Mouse (Mus musculus) kidney, adult 11 months (tissue): ENCODE results near the gene Ncaph2.

Source experiments
- DNase-seq: peaks from one replicate; pipeline ENCODE4 v3.0.0; 2022

Ncaph2 gene

GRCm38 (mm10) chr15:89350447-89350846 is 5.1 kb upstream of the Ncaph2 start:
- no peak for DNase-seq

GRCm38 (mm10) chr15:89351302-89351701 is 4.2 kb upstream of the Ncaph2 start:
- no peak for DNase-seq

DNA sequence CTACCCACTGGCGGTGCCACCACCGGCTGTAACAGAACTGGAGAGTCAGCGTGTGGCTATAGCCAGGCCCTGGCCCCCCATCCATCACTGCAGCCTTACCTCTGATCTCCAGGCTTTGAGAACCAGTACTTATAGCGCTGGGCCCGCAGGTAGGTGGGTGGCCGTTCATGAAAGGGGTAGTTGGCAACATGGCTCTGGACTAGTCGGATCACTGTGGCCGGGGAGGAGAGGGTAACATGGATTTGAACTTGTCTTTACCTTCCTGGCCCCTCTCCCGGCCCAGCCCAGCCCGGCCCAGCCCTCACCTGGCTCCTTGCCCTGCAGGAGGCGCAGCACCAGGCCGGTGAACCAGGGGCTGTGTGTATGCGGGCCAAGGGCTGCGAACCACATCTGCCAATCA is 3.5 kb upstream of the Ncaph2 start:
- no peak for DNase-seq

DNA sequence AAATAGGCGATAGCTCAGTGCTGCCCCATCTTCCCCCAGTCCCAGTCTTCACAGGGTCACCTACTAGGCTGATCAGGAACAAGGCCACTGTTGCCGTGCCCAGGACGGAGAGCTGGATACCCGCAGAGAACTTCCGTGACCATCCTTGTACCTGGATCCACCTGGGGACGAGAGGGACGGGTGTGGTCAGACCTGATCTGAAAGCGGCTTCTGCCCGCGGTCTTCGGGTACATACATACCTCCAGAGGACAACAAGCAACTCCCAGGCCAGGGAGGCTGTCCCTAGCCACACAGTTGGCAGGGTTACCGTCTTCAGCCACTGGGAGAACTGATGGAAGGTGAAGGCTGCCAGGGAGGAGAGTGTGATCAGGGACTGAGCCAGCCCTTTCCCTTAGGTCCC is 2.7 kb upstream of the Ncaph2 start:
- no peak for DNase-seq

GRCm38 (mm10) chr15:89353837-89354236 is 1.7 kb upstream of the Ncaph2 start:
- no peak for DNase-seq

DNA sequence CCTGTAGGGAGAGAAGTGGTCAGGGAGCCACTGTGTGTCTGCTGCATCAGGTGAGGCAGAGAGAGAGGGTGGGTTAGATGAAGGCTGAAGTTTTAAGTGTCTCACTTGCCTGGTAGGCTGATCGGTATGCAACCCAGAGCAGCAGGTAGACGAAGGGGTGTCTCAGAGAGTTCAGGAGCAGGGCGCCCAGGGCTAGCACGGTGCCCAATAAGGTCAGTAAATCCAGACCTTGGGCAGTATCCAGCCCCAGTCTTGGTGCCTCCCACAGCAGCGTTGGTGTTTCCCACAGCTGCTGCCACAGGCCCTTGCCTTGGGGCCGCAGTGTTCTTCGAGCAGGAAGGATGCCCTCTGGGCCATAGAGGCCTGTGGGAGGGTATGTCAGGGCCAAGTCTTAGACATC is 1.1 kb upstream of the Ncaph2 start:
- DNase-seq = no peak

DNA sequence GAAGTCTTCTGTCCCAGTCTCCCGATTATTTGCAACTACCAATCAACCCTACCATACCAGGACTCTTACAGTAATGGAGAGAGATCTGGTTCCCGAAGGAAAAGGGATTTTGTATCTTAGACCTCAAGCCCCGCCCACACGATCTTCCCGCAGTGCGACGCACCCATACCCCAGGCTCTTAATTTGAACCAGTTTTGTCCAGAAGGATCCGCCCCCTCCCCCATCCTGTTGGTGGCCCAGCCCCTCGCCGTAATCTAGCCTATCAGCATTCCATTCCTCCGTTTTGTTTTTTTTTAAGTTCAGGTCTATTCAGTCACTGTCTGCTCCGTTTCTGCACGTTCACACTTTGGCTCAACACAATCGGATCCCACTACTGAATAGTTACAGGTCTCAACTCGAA is 853 bp downstream of the Ncaph2 start:
- peak; percentile 49 for DNase-seq

DNA sequence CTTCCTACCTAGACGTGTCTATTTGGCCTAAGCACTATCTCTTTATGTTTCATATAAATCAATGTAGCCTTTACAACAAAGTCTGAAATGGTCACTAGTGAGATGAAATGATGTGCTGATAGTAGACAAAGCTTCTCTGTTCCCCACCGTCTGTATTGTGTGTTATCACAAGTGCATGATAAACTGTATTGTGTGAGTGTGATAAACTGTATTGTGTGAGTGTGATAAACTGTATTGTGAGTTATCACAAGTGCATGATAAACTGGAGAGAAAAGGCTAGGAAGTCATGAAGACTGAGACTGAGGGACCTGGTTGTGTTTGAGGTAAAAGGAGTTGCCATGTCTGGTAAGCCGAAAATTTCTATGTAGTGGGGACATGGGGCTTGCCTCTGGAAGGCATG is 3.3 kb downstream of the Ncaph2 start:
- no peak for DNase-seq

DNA sequence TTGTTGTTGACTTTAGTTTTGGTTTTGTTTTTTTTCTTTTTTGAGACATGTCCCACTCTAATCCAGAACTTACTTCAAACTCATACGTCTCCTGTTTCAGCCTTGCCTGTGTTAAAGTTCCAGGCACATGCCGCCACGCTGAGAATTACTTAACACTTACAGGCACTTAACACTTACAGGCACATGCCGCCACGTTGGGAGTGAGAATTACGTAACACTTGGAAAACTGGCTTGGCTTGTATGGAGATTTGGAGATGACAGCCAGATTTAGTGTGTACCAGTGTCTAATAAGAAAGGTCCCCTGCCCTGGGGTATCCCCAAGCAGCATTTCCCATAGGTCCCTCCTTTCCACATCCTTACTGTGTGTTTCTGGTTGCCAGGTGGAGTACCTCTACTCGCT is 7.5 kb downstream of the Ncaph2 start:
- no peak for DNase-seq

- no peak for DNase-seq
These were observed 9.6 kb downstream of the Ncaph2 start for GRCm38 (mm10) chr15:89365141-89365551.

DNA sequence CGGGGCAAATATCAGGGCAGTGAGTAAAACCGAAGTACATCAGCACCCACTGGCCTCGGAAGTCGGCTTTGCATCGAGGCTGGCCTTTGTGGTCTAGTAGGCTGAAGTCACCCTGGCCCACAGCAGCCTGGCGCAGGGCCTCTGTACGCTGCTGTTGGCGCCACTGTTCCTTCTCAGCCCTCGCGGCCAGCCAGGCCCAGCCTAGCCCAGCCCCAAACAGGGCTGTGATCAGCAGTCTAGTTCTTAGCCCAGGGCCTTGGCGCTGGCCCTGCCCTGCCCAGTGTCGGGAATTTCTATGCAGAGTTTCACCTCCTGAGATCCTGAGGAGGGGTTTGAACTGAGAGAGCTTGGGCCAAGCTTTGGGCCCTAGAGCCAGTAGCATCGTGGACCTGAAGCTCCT is 16.5 kb downstream of the Ncaph2 start:
- DNase-seq = no peak

DNA sequence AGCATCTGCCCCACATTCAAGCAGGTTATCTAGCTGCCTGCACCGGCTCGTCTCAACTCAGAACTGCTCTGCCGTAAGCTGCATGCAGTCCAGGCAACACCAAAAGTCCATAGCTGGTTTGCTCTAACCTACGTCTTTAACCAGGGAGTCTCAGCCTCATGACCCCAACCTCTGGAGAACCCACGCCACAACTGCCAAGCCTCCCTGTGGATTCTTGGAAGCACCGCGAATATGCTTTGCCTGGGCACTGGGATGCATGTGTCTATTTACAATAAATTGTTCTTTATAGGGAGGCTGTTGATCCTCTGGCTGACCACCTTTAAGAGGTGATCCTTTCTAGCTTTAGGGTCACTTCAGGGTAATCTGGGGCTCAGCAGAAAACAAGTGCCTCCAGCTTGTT is 17.0 kb downstream of the Ncaph2 start:
- DNase-seq = no peak

GRCm38 (mm10) chr15:89373027-89373761 is 17.7 kb downstream of the Ncaph2 start:
- peak; percentile 89 for DNase-seq

- peak; percentile 91 for DNase-seq
These were observed 18.3 kb downstream of the Ncaph2 start, which contains the start of gene Sco2 for GRCm38 (mm10) chr15:89373762-89374248. Gene Sco2, minus strand, starts transcription at chr15:89373846.

DNA sequence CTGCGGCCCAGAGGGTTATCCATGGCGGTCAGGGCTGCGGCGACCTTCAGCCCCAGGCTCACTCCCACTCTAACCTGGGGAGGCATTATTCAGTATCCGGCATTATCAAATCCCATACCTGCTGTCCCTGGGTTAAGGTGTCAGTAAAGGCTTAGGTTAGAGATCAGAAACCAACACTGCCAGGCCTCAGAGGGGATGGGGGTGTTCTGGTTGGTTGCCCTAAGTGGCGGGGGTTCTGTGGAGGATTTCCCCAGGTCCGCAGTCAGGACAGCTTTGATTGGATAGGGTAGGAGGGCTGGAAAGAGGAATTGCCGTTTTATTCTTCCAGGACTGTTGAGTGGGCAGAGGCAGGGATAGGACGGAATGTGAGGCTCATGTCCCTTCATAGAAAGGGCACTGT is 18.8 kb downstream of the Ncaph2 start:
- DNase-seq = no peak

GRCm38 (mm10) chr15:89374801-89375534 is 19.4 kb downstream of the Ncaph2 start:
- DNase-seq = no peak

DNA sequence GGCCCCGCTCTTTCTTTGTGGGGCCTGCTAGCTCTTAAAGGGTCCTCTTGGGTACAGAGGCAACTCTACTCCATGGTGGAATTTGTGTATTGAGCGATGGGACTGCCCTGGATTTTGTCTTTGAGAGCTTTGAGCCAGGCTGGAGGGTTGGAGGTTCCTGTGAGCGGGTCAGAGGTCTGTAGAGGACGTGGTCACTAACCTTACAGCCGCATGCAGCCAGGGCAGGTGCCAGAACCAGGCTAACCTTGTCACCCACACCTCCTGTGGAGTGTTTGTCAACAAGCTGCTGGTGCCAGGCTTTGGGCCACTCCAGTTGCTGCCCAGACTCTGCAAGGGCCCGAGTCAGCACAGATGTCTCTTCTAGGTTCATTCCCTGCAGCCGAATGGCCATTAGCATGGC is 20.5 kb downstream of the Ncaph2 start:
- no peak for DNase-seq

GRCm38 (mm10) chr15:89376957-89377356 is 21.4 kb downstream of the Ncaph2 start, which contains the start of gene Tymp:
Gene Tymp, minus strand, starts transcription at chr15:89377039.
- DNase-seq = peak; percentile 27

DNA sequence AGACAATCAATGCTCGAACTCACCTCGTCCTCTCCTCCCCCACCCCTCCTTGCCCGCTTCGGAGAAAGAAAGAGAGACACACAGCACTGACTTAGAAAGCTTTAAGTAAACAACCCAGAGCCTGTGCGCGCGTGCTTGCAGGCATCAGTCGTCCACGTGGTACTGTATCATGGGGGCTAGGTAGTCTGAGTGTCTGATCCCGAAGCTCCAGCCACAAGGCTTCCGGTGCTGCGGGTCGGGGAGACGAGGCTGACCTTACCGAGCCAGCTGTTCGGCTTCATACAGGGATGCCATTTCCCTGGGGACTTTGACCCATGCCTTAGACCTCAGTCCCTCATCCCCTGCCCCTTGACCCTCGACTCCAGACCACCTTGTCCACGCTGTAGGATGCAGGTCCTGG is 21.8 kb downstream of the Ncaph2 start:
- DNase-seq = no peak

- DNase-seq = no peak
These were observed 22.7 kb downstream of the Ncaph2 start for GRCm38 (mm10) chr15:89377938-89378828.

DNA sequence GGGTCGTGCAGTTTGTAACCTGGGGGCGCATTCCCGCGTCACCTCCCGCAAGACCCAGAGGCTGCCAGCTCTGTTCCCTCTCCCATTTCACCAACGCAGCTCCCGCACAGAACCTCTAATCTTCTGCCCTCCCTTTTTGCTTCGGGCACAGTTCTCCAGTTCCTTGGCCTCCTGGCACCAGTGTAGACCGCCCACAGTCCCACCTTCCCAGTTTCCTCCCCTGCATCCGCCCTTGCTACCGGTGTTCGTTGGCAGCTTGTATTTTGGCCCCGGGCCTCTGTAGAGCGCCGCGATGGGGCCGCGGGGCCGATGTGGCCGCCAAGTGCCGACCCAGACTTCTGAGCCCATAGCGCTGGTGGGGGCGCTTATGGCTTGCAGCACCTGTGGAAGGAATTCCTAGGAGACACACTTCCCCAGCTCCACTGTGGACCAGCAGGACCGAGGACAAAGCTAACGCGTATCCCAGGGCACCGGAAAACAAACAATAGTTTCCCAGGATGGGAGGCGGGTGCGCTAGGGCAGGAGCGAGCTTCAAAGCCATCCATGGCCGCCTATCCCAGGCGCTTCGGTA is 23.4 kb downstream of the Ncaph2 start, which contains the start of gene Odf3b:
Odf3b (minus strand) TSS at position 452 of the 571 bp plus-strand sequence.
- DNase-seq = peak; percentile 33

- DNase-seq = no peak
These were observed 23.9 kb downstream of the Ncaph2 start for GRCm38 (mm10) chr15:89379429-89379828.

GRCm38 (mm10) chr15:89384617-89385016 is 29.1 kb downstream of the Ncaph2 start, which contains the start of gene Klhdc7b:
Gene Klhdc7b, plus strand, starts transcription at chr15:89384917.
- no peak for DNase-seq
